Mouse (Mus musculus): ENCODE measurements around the gene Inafm2.

Inafm2 gene

GRCm38 (mm10) chr2:118759828-118760227 is 14.3 kb downstream of the Inafm2 start:
- DNase-seq (ENCODE audit: low read depth): no peak

- no peak for DNase-seq (ENCODE audit: low read depth)
Observed at GRCm38 (mm10) chr2:118760311-118761025, 14.9 kb downstream of the Inafm2 start.

GRCm38 (mm10) chr2:118761358-118761757 is 15.8 kb downstream of the Inafm2 start:
- no peak for DNase-seq (ENCODE audit: low read depth)

- DNase-seq (ENCODE audit: low read depth): no peak
Observed at GRCm38 (mm10) chr2:118761906-118762783, 16.6 kb downstream of the Inafm2 start, which contains the start of gene Ccdc9b. TSS of gene Ccdc9b (minus strand) at chr2:118762661.

- DNase-seq (ENCODE audit: low read depth): no peak
Observed at GRCm38 (mm10) chr2:118762784-118763148, 17.2 kb downstream of the Inafm2 start.

GRCm38 (mm10) chr2:118763469-118763868 is 17.9 kb downstream of the Inafm2 start:
- no peak for DNase-seq (ENCODE audit: low read depth)

- DNase-seq (ENCODE audit: low read depth): no peak
Observed at GRCm38 (mm10) chr2:118764094-118764831, 18.7 kb downstream of the Inafm2 start.

GRCm38 (mm10) chr2:118764875-118765274 is 19.3 kb downstream of the Inafm2 start:
- no peak for DNase-seq (ENCODE audit: low read depth)

GRCm38 (mm10) chr2:118766041-118767033 is 20.8 kb downstream of the Inafm2 start:
- no peak for DNase-seq (ENCODE audit: low read depth)

GRCm38 (mm10) chr2:118772158-118772874 is 26.8 kb downstream of the Inafm2 start, which contains the start of gene Phgr1:
TSS of gene Phgr1 (plus strand) at chr2:118772769.
- no peak for DNase-seq (ENCODE audit: low read depth)

GRCm38 (mm10) chr2:118774536-118774935 is 29.0 kb downstream of the Inafm2 start:
- DNase-seq (ENCODE audit: low read depth): no peak

GRCm38 (mm10) chr2:118775396-118775795 is 29.8 kb downstream of the Inafm2 start:
- no peak for DNase-seq (ENCODE audit: low read depth)

GRCm38 (mm10) chr2:118775846-118776245 is 30.3 kb downstream of the Inafm2 start:
- DNase-seq (ENCODE audit: low read depth): no peak

GRCm38 (mm10) chr2:118776295-118776694 is 30.7 kb downstream of the Inafm2 start:
- no peak for DNase-seq (ENCODE audit: low read depth)

GRCm38 (mm10) chr2:118778418-118778817 is 32.9 kb downstream of the Inafm2 start:
- DNase-seq (ENCODE audit: low read depth): no peak

- DNase-seq (ENCODE audit: low read depth): no peak
Observed at GRCm38 (mm10) chr2:118779065-118779464, 33.5 kb downstream of the Inafm2 start.

GRCm38 (mm10) chr2:118779504-118780480 is 34.2 kb downstream of the Inafm2 start, which contains the start of gene Disp2:
TSS of gene Disp2 (plus strand) at chr2:118779719.
- DNase-seq (ENCODE audit: low read depth): no peak

- no peak for DNase-seq (ENCODE audit: low read depth)
Observed at GRCm38 (mm10) chr2:118781115-118781514, 35.6 kb downstream of the Inafm2 start.

GRCm38 (mm10) chr2:118782303-118782702 is 36.7 kb downstream of the Inafm2 start:
- DNase-seq (ENCODE audit: low read depth): no peak

All from fibroblast of lung, adult 2 months (primary cell).